8 mouse cellular contexts compared by ENCODE assay signal in the genomic region with DNA sequence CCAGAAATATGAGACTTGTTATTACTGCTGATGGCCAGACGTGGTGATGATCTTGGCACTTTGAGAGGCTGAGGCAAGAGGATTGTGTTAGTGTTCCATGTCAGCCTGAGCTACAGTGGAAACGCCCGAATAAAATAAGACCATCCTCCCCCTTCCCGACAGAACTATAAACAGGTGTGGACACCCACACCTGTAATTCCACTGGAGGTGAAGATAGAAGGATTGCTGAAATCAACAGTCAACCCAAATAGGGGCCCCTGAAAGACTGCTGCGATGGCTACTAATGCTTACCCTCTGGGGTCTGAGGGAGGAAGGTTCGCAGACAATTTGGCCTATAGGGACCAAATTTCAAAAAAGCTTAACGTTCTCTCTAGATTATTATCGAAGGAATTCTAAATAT. TPM values are rescaled to one million over a fixed set of nuclear protein-coding genes. Genes with fewer than 3 reads are reported as not detected.
DNase-seq lines count a peak whose midpoint lies in the region; ATAC-seq and TF ChIP-seq lines count a peak whose summit lies in the region.

No protein-coding gene starts in this region.

- DNase-seq in embryo, embryonic 11 days: peak; percentile 1
- DNase-seq in embryo, embryonic 10 days (ENCODE audit: low spot score): no peak
- peak; percentile 40 for DNase-seq in 3T3-L1 (ENCODE audit: low read depth, low spot score)
- DNase-seq in limb, embryonic 10.5 days (ENCODE audit: low spot score): no peak
- DNase-seq in adrenal gland, adult 2 months: no peak

- H3K36me3 ChIP-seq in limb, embryonic 10.5 days: peaks cover 38% of the 10 kb centered on the region
- peaks cover 20% of the 10 kb centered on the region for H3K36me3 ChIP-seq in stomach, embryonic 14.5 days (ENCODE audit: control insufficient read depth, insufficient read depth, low read length)

- TF ChIP-seq CTCF in cortical plate, adult 2 months (IDR thresholded peaks at IDR 0.05; ENCODE audit: extremely low read depth, insufficient read depth, low read length): no peak

- no peaks in the 10 kb centered on the region for H3K27me3 ChIP-seq in limb, embryonic 10.5 days (ENCODE audit: low read depth, poor library complexity, severe bottlenecking)
- no peaks in the 10 kb centered on the region for H3K27me3 ChIP-seq in stomach, embryonic 14.5 days (ENCODE audit: control insufficient read depth, insufficient read depth, low read length)

- no peak for TF ChIP-seq POLR2A in cortical plate, adult 2 months (IDR thresholded peaks at IDR 0.05; ENCODE audit: extremely low read depth, insufficient read depth, low read length)

- peak overlapping the region; percentile 56 for H3K9ac ChIP-seq in stomach, embryonic 14.5 days (replicated peaks; ENCODE audit: low read depth, low read length)

- H3K4me3 ChIP-seq in cortical plate, adult 2 months (ENCODE audit: insufficient read depth, low read length): peak overlapping the region; percentile 73
- peak overlapping the region; percentile 92 for H3K4me3 ChIP-seq in limb, embryonic 10.5 days
- H3K4me3 ChIP-seq in stomach, embryonic 14.5 days (ENCODE audit: low read depth, low read length): peak overlapping the region; percentile 87

- H3K9me3 ChIP-seq in limb, embryonic 10.5 days (replicated peaks): no peaks in the 10 kb centered on the region
- H3K9me3 ChIP-seq in stomach, embryonic 14.5 days (ENCODE audit: control insufficient read depth, low read depth, low read length): no peaks in the 10 kb centered on the region

- H3K4me1 ChIP-seq in cortical plate, adult 2 months (ENCODE audit: control insufficient read depth, insufficient read depth, low read length): peaks cover 3% of the 10 kb centered on the region
- H3K4me1 ChIP-seq in limb, embryonic 10.5 days: peaks cover 18% of the 10 kb centered on the region
- H3K4me1 ChIP-seq in stomach, embryonic 14.5 days (ENCODE audit: control insufficient read depth, insufficient read depth, low read length): peaks cover 11% of the 10 kb centered on the region; the same call in 1 of the 2 replicates

- 13% methylated on average over 8 of the region's 8 CpGs for WGBS in limb, embryonic 10.5 days
- WGBS in stomach, embryonic 14.5 days: 13% methylated on average over 8 of the region's 8 CpGs

- no peak overlapping the region for H3K27ac ChIP-seq in cortical plate, adult 2 months (ENCODE audit: insufficient read depth, low read length)
- H3K27ac ChIP-seq in limb, embryonic 10.5 days: peak overlapping the region; percentile 90
- peak overlapping the region; percentile 70; the same call in 1 of the 2 replicates for H3K27ac ChIP-seq in stomach, embryonic 14.5 days (ENCODE audit: low read length)

- peak overlapping the region; percentile 83 for H3K4me2 ChIP-seq in stomach, embryonic 14.5 days (replicated peaks; ENCODE audit: low read depth, low read length)

- no peak for ATAC-seq in stomach, embryonic 14.5 days (ENCODE audit: insufficient number of reproducible peaks, insufficient read depth, low FRiP score, low read depth)
- no peak for ATAC-seq in activated CD4-positive, CD25-positive, alpha-beta regulatory T cell, adult 4 months

RNA-seq across cellular contexts. Expression of gene Ubr4, which starts 27.3 kb away (rescaled TPM):
- 183 and 188 TPM in 2 replicates for polyA plus RNA-seq in cortical plate, adult 2 months (2012; rRNA removed)
- 69.7 and 74.4 TPM in 2 replicates for polyA plus RNA-seq in limb, embryonic 10.5 days (2016; fragmentation: Nextera tagmentation; extraction: Ambion mirVana)
- polyA plus RNA-seq in stomach, embryonic 14.5 days (2014; fragmentation: Nextera tagmentation; extraction: Ambion mirVana): 86.6 and 88.1 TPM in 2 replicates
- 10 to 100 TPM; 40.6 to 63.7 TPM for polyA plus RNA-seq in activated CD4-positive, CD25-positive, alpha-beta regulatory T cell, adult 4 months (2017; shearing (Covaris generic))
- total RNA-seq in adrenal gland, adult 2 months (2021): 100 to 1,000 TPM; 123 to 184 TPM
- polyA plus RNA-seq in adrenal gland, adult 2 months (2012; rRNA removed): 174 and 180 TPM in 2 replicates

RNA-seq across cellular contexts. Expression of gene Emc1, which starts 27.3 kb away (rescaled TPM):
- polyA plus RNA-seq in cortical plate, adult 2 months (2012; rRNA removed): 69.8 and 70.9 TPM in 2 replicates
- 32.1 and 32.2 TPM in 2 replicates for polyA plus RNA-seq in limb, embryonic 10.5 days (2016; fragmentation: Nextera tagmentation; extraction: Ambion mirVana)
- polyA plus RNA-seq in stomach, embryonic 14.5 days (2014; fragmentation: Nextera tagmentation; extraction: Ambion mirVana): 22.4 and 24.5 TPM in 2 replicates
- 10 to 100 TPM; 19.9 to 20.6 TPM for polyA plus RNA-seq in activated CD4-positive, CD25-positive, alpha-beta regulatory T cell, adult 4 months (2017; shearing (Covaris generic))
- 10 to 100 TPM; 50.3 to 61.3 TPM for total RNA-seq in adrenal gland, adult 2 months (2021)
- polyA plus RNA-seq in adrenal gland, adult 2 months (2012; rRNA removed): 42.1 and 53.3 TPM in 2 replicates

RNA-seq across cellular contexts. Expression of gene Mrto4, which starts 27.3 kb away (rescaled TPM):
- 53.2 and 53.9 TPM in 2 replicates for polyA plus RNA-seq in cortical plate, adult 2 months (2012; rRNA removed)
- polyA plus RNA-seq in limb, embryonic 10.5 days (2016; fragmentation: Nextera tagmentation; extraction: Ambion mirVana): 178 and 236 TPM in 2 replicates
- polyA plus RNA-seq in stomach, embryonic 14.5 days (2014; fragmentation: Nextera tagmentation; extraction: Ambion mirVana): 94.0 and 96.9 TPM in 2 replicates
- polyA plus RNA-seq in activated CD4-positive, CD25-positive, alpha-beta regulatory T cell, adult 4 months (2017; shearing (Covaris generic)): 10 to 100 TPM; 39.1 to 56.7 TPM
- 10 to 100 TPM; 54.1 to 70.6 TPM for total RNA-seq in adrenal gland, adult 2 months (2021)
- 13.8 and 18.3 TPM in 2 replicates for polyA plus RNA-seq in adrenal gland, adult 2 months (2012; rRNA removed)

Comparison
In these comparisons a context has a peak if more than half of its experiments do, and no peak if none do; other contexts are left out.
1. DNase-seq: peak in embryo, embryonic 11 days (single experiment) and 3T3-L1 (single experiment); none in embryo, embryonic 10 days (single experiment), limb, embryonic 10.5 days (single experiment) and adrenal gland, adult 2 months (single experiment).
2. Peak in every context shown above with its lines, with median percentiles within 50 percentile points of each other: H3K4me3 ChIP-seq.